Mouse (Mus musculus) lung, postnatal 14 days (tissue): ENCODE results near the gene Tmub2.
"Not testable (repeated sequence)": the region's sequence is repeated elsewhere in the genome, so short reads cannot be mapped to it uniquely, and the experiment has no call there.

Source experiments
- DNase-seq: peaks from one replicate; pipeline ENCODE4 v3.0.0; 2021

The Tmub2 gene

GRCm38 (mm10) chr11:102279595-102279994, 5.1 kb upstream of the Tmub2 start:
- no peak for DNase-seq

DNA sequence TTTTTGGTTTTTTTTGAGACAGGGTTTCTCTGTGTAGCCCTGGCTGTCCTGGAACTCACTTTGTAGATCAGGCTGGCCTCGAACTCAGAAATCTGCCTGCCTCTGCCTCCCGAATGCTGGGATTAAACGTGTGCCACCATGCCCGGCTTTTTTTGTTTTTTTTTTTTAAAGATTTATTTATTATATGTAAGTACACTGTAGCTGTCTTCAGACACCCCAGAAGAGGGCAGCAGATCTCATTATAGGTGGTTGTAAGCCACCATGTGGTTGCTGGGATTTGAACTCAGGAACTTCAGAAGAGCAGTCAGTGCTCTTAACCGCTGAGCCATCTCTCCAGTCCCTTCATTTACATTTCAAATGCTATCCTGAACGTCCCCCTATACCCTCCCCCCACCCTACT, 4.5 kb upstream of the Tmub2 start:
- not testable (repeated sequence) for DNase-seq

DNA sequence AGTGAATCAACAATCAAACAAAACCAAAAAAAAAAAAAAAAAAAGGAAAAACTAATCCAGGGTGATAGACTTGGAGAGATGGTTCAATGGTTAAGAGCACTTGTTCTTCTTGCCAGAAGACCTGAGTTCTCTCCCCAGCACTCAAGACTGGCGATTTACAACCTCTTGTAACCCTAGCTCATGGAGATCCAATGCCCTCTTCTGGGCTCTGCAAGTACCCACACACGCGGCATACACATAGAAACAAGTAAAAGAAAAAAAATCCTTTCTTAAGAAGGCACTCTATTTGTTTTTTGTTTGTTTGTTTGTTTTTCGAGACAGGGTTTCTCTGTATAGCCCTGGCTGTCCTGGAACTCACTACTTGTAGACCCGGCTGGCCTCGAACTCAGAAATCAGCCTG, 809 bp upstream of the Tmub2 start:
- DNase-seq: no peak

DNA sequence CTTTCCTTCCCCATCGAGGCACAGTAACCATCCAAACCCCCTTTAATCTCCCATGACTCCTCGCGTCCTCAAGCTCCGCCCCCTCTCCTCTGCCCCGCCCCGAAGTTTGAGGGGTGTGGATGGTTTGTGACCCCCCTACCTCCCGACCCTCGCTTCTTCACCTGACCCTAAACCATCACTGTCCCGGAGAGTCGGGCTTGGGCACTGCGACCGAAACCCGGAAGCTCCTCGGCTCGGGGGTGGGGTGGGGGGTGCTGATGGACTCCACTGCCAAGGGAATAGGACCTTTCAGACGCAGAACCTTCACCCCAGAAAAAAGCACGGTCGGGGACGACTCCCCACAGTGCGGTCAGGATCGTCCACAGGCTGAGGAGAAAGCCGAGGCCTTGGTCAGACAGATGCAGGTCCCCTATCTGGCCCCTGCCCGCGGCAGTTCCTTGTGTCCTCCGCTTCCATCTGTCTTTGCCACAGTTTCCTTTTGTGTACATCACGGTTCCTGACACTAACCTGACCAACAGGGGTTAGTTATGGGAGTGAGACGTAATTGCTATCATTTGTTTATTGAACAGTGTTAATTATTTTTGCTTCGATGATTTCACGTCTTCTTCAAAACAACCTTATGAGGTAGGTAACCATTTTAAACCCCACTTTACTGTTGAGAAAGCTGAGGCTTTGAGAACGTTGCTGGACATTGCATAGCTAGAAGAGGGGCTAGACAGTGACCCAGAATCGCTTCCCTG, 534 bp downstream of the Tmub2 start:
- DNase-seq: no peak

- no peak for DNase-seq
Observed at GRCm38 (mm10) chr11:102287485-102287884, 2.8 kb downstream of the Tmub2 start.

DNA sequence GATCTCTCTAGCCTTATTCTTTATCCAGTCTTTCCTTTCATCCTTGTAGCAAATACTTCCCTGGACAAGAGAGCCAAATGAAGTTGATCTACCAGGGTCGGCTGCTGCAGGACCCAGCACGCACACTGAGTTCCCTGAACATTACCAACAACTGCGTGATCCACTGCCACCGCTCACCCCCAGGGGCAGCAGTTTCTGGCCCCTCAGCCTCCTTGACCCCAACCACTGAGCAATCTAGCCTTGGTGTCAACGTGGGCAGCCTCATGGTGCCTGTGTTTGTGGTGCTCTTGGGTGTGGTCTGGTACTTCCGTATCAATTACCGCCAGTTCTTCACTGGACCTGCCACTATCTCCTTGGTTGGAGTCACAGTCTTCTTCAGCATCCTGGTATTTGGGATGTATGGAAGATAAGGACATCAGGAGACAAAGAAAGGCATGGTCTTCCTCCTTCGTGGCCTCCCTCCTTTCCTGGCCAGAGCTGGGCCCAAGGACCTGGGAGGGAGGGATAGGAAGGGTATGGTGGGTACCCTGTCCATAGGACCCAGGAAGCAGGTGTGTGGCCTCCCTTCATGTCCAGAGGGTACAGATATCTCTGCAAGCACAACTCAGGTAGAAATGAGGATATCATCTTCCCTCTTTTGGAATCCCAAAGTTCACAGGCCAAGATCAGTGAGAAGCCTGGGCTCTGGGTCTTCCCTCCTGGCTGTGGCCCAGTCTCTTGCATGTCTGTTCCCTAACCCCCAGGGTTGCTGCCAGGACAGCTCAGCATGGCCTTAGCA, 3.5 kb downstream of the Tmub2 start:
- no peak for DNase-seq

GRCm38 (mm10) chr11:102288913-102289312, 4.2 kb downstream of the Tmub2 start:
- no peak for DNase-seq

GRCm38 (mm10) chr11:102289511-102290100, 4.9 kb downstream of the Tmub2 start:
- DNase-seq: no peak

DNA sequence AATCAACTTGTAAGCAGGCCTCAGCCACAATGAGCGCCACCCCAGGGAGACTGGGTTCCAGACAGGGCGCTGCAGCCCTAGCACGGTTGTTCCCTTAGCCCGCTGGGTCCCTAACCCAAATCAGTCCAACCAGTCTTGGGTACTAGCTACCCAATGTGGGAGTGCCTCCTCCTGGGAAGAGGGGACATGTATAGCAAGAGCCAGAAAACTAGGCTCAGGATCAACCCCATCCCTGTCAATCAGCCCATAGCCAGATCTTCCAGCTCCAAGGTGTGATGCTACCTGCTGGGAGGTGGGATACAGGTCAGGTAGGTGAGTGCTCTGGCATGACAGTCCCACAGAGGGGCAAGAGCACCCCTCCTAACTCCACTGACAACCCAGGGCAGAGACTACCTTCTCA, 5.4 kb downstream of the Tmub2 start:
- DNase-seq: no peak

DNA sequence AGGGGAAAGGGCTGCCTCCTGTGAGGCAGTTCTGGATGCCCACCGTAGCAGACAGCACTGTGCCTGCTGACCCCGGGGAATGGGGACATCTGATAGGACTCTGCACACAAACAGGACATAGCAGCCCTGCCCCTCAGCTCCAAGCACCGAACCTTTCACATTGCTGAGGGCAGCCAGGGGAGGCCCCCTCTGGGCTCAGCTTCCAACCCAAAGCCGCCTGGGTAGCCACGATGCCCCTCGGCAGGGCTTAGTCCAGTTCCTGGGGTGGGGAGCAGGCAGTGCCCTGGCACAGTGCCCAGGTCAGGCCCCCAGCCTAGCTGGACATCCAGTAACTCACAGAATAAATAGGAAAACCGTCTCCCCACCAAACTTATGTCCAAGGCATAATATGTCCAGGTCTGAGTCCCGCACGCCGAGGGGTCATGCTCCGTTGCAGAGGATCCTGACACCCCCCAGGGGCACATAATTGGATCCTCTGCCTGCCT, 6.4 kb downstream of the Tmub2 start:
- DNase-seq: no peak

DNA sequence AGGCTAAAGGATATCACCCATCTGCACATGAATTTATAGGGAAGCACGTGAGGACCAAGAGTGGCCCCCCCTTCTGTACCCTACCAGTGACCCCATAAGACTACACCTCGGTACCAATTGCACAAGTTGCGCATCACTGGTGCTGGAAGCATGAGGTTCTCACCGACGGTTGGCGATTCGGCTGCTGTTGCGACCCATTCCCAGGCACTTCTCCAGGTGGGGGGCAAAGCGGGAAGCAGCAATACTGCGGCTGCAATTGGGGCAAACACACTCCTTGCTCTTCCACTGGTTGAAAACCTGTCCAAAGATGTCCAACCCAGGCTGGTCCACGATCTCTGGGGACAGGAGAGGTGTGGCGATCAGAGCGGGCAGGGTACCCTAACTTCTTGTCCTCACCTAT, 9.2 kb downstream of the Tmub2 start:
- DNase-seq: no peak

DNA sequence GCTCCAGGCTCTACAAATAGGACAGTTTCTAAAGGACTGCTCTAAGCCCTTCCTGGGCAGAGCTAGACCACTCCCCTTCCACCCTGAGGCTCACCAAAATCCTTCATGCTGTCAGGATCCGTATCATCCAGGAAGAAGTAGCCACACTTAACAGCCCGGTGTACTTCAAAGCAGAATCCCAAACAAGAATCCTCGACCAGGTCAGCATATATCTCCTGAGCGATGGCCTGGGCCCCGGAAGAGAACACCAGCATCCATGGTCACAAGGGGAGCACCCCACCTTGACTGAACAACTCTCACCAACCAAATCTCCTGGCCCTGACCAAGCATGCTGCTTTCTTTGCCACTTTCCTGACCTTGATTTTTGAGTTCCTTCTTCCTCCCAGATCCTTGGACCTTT, 9.7 kb downstream of the Tmub2 start:
- no peak for DNase-seq

GRCm38 (mm10) chr11:102294887-102295597, 10.3 kb downstream of the Tmub2 start:
- peak; percentile 32 for DNase-seq

GRCm38 (mm10) chr11:102295598-102296471, 11.1 kb downstream of the Tmub2 start:
- peak; percentile 65 for DNase-seq

DNA sequence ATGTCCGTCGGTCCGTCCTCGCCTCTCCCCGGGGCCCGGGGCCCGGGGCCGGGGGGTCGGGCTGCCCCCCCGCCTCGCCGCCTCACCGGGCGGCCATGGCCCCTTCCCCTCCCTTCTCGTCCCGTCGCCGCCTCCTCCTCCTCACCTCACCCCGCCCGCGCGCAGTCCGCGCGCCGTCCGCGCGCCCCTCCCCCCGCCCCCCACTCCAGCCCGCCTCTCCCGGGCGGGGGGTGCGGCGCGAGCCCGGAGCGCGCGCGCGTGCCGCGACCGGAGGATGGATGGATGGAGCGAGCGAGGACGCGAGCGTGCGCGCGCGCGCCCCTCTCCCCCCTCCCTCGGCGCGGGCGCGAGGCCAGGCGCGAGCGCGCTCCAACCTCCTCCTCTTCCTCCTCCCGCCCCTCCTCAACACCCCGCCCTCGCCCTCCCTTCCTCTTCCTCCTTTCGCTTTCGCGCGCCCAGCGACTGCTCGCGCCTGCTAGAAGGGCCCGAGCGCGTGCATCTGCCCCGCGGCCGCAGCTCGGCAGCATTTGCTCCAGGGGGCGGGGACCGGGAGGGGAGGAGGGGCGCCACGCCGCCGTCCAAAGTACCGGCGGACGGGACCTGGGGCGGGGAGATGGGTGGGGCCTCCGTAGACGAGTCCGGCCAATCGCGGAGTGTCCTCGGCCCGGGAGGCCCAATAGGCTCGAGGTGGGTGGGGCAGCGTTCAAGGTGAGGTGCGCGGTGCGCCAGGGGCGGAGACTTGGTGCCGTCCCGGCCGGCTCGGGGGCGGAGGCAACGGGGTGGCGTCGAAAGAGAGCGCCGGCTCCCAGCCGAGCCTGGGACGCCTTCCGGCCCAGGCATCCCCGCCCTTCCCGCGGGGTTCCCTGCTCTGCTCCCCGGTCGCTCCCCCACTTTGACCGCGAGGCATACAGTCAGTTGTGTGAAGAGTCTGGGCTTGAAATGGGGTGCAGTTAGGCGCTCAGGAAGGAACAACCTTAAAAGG, 12.1 kb downstream of the Tmub2 start, which contains the start of gene Atxn7l3:
Gene Atxn7l3, minus strand, starts transcription at position 141 of the 982 bp plus-strand sequence.
- peak; percentile 98 for DNase-seq

DNA sequence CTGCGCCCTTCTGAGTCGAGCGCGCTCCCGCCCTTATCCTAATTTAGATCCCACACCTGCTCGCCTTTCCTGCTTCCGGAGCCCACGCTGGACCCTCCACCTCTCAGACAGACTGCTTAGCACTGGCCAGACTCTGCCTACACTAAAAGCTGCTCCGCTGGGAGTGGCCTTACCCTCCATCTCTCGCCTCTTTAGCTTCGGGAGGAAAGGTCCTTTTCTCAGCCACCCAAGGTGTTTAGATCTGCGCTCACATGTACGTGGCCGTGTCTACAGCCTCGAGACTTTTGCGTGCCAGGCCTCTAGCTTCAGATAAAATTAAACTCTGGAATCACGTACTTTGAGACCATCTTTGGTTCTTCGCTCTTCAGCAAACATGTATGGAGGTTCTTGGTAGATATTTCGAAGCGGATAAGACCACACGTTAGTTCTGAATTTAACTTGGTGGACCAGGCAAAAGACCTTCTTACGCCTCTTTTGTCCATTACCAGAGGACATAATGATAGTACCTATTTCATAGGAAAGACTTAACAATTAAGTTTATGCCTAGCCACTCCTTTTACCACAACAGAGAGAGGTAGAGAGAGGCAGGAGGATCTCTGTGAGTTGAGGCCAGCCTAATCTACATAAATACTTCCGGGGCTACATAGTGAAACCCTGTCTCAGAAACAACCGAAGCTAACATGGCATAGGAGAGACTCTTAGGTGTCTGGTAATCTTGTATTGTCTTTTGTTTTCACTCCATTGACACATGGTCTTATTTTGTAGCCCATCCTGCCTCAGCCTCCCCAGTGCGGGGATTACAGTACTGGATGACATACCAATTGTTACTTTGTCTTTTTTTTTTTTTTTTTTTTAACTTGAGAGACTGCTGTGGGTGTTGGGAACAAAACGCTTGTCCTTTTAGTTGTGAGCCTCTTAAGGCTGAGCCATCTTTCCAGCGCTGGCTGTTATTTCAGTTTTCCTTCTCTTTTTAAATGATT, 13.1 kb downstream of the Tmub2 start:
- DNase-seq: no peak

- DNase-seq: peak; percentile 75
Observed at GRCm38 (mm10) chr11:102299839-102300238, 15.1 kb downstream of the Tmub2 start.

DNA sequence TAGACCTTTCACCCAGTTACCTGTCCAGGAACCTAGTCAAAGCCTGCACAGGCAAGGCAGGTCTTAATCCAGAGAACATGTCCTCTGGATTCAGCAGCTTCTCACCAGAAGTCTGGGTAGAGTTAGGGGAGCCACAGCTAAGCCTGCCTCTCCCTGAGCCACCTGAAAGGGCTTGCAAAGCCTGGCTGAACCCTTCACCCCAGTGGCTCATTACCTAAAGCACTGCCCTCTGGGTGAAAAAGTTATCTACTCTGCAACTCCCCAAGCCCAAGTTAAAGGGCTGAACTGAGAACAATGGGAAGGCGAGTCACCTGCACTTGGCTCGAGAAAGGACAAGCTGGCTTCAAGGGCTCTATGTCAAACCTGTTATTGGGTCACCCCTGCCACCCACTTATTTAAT, 19.4 kb downstream of the Tmub2 start:
- no peak for DNase-seq

- DNase-seq: no peak
Observed at GRCm38 (mm10) chr11:102305359-102305758, 20.6 kb downstream of the Tmub2 start.
